Mouse (Mus musculus) neural tube, embryonic 14.5 days (tissue): ENCODE data around the gene Syngr4. TPM values are rescaled to one million over a fixed set of nuclear protein-coding genes. Genes with fewer than 3 reads are reported as not detected.
A peak's percentile ranks its signal among the peaks of the same experiment; 100 is the strongest.

Experiments
- ATAC-seq: fragments of 200-750 bp; cut with Nextera tagmentation; 2 replicates; pipeline ENCODE4 v1.8.0; 2017; ENCODE audit warnings: low read depth, mild to moderate bottlenecking, moderate TSS enrichment, moderate library complexity
- H3K27ac ChIP-seq: fragments of 300-500 bp; sonication (generic); 2 replicates; pipeline ENCODE4 v1.5.1; 2014; ENCODE audit warnings: low read depth, mild to moderate bottlenecking, control low read depth, low read length, moderate library complexity, mixed read lengths
- H3K27me3 ChIP-seq: fragments of 300-500 bp; sonication (generic); 2 replicates; pipeline ENCODE4 v1.6.1; 2014; ENCODE audit warnings: low read length; ENCODE audit not compliant: control insufficient read depth, insufficient read depth
- H3K36me3 ChIP-seq: fragments of 300-500 bp; sonication (generic); 2 replicates; pipeline ENCODE4 v1.6.1; 2014; ENCODE audit warnings: low read length, mixed read lengths; ENCODE audit not compliant: control insufficient read depth, insufficient read depth
- H3K4me1 ChIP-seq: fragments of 300-500 bp; sonication (generic); 2 replicates; pipeline ENCODE4 v1.6.1; 2014; ENCODE audit warnings: low read length; ENCODE audit not compliant: control insufficient read depth, insufficient read depth
- H3K4me2 ChIP-seq: fragments of 300-500 bp; sonication (generic); 2 replicates; pipeline ENCODE4 v1.6.1; 2014; ENCODE audit warnings: mild to moderate bottlenecking, low read depth, low read length, control low read depth
- H3K4me3 ChIP-seq: fragments of 300-500 bp; sonication (generic); 2 replicates; pipeline ENCODE4 v1.5.1; 2014; ENCODE audit warnings: low read depth, low read length, control low read depth, mixed read lengths
- H3K9ac ChIP-seq: fragments of 300-500 bp; sonication (generic); replicated peaks from 2 replicates; pipeline ENCODE4 v1.6.1; 2014; ENCODE audit warnings: low read depth, mild to moderate bottlenecking, control low read depth, low read length, mixed read lengths
- H3K9me3 ChIP-seq: fragments of 300-500 bp; sonication (generic); 2 replicates; pipeline ENCODE4 v1.6.1; 2016; ENCODE audit warnings: low read length; ENCODE audit not compliant: control insufficient read depth
- WGBS: fragments of 180-500 bp; shearing (Covaris S2); extraction: QIAGEN DNeasy Blood & Tissue Kit; methylation state at CpG from one replicate; pipeline ENCODE4 v1.1.7; 2014; 5-methylcytosine and 5-hydroxymethylcytosine counted together
- polyA plus RNA-seq: library from polyadenylated mRNA; unstranded; fragments of >200 nt; fragmentation: Nextera tagmentation; extraction: Ambion mirVana; gene quantifications from 2 replicates; pipeline ENCODE4 v1.2.1, GENCODE M21; 2014

The Syngr4 gene
- polyA plus RNA-seq, 1 experiment from 2014 or later, result not detected

DNA sequence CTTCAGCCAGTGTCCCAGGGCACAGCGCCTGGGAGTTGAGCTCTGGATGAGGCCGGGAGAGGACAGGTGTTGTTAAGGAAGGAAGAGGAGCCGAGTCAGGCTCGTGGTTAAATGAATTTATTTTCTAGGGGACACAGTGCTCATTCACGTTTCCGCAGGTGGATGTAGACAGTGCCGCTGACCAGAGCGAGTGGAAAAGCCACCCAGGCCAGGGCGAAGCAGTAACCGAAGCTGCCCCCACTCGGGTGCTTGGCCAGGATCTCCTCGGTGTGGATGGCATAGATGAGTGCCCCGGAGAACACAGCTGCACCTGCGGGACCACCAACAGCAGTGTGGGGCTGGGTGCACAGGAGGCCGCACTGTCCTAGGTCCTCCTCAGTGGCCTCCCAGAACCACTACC lies 21.4 kb upstream of the Syngr4 start:
- peaks cover 22% of the 10 kb centered on the region for H3K4me1 ChIP-seq
- no peak overlapping the region for H3K4me3 ChIP-seq
- ATAC-seq, result no peak
- no peaks in the 10 kb centered on the region for H3K36me3 ChIP-seq
- H3K4me2 ChIP-seq, result no peak overlapping the region
- WGBS, result 89% methylated on average over 15 of the region's 15 CpGs
- H3K9ac ChIP-seq, result no peak overlapping the region
- peak overlapping the region; percentile 81; the same call in 1 of the 2 replicates for H3K27ac ChIP-seq
- 0 out of 2 replicates have a peak, but pooled peaks cover 2% of the 10 kb centered on the region for H3K27me3 ChIP-seq
- H3K9me3 ChIP-seq, result no peaks in the 10 kb centered on the region

DNA sequence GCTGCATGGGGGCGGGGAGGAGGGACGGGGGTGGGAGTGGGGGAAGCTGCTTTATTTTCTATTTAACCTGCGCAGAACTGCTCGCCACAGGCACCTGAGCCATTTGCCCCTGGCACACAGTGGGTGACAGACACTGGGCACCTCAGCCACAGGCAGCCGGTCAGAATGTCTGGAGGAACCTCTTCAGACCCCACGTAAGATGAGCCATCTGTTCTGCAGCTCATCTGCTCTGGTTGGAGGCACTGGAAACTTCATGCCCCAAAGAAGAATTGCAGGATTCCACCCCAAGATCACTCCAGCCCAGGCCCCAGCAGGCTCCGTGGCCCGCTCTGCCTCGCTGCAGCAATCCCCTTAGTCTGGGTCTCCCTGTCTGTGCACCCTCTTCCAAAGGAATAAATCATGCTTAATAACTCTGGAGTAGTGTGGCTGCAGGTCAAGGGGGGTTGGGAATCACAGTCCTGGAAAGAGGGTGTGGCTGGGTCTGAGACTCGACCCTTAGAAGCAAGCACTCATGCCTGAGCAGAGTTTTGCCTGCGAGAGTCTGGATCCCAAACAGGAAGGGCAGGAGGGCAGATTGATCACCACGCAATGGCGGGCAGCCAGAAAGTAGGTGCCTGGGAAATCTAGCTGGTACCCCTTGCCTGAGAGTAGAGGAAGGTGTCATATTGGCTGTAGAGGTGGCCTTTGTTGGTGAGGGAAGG lies 20.6 kb upstream of the Syngr4 start:
- Histone ChIP-seq H3K4me2 (peak overlapping the region; percentile 52), H3K27ac (peak overlapping the region; percentile 81), H3K27me3 (0 out of 2 replicates have a peak, but pooled peaks cover 2% of the 10 kb centered on the region), H3K36me3 (no peaks in the 10 kb centered on the region), H3K4me3 (no peak overlapping the region), H3K9ac (0 out of 2 replicates have a peak overlapping the region, but pooled peaks have one; percentile 42), H3K4me1 (peaks cover 17% of the 10 kb centered on the region), H3K9me3 (no peaks in the 10 kb centered on the region)
- WGBS, result 23% methylated on average over 13 of the region's 13 CpGs
- ATAC-seq, result no peak

DNA sequence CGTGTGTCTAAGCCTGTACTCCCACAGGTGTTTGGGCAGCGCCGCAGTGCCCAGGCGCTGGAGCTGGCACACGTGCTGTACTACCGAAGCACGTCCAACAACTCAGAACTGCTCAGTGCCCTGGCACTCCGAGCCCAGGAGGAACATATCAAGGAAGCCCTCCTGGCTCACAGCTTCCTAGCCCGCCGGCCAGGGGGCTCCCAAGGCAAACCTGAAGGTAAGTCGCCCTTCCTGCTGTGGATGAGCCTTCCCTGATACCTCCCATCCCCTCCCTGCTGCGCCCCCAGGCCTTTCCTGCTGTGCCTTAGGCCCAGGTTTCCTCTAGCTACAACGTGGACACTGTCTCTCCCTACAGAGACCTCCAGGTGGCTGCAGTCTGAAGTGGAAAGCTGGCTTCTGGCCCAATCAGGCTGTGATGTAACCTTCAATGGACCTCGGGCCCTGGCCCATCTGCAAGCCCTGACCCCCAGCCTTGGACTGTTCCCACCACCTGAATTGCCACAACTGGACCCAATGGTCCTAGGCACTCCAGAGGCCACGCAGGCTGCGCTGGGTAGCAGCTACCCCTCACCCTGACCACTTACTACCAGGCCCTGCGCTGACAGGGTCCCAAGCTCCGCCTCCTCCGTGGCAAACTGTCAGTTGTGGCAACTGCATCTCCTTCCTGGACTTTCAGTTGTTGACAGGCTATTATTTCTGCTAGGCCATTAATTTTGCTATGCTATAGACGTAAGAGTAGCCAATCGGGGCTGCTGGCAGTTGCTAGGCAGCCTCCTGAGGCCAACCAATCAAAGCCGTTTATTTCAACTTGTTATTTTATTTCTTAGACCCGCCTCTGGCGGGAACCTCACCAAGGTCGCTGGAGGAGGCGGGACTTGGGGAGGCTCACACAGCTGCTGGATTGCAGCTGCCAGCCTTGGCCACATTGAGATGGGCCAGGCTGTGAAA lies 19.8 kb upstream of the Syngr4 start:
- ATAC-seq, result peak; percentile 87
- Histone ChIP-seq H3K4me3 (peak overlapping the region; percentile 26), H3K9me3 (no peaks in the 10 kb centered on the region), H3K27me3 (0 out of 2 replicates have a peak, but pooled peaks cover 2% of the 10 kb centered on the region), H3K9ac (peak overlapping the region; percentile 42), H3K36me3 (no peaks in the 10 kb centered on the region), H3K4me2 (peak overlapping the region; percentile 52), H3K4me1 (peaks cover 17% of the 10 kb centered on the region), H3K27ac (peak overlapping the region; percentile 81)
- WGBS, result 35% methylated on average over 26 of the region's 26 CpGs

DNA sequence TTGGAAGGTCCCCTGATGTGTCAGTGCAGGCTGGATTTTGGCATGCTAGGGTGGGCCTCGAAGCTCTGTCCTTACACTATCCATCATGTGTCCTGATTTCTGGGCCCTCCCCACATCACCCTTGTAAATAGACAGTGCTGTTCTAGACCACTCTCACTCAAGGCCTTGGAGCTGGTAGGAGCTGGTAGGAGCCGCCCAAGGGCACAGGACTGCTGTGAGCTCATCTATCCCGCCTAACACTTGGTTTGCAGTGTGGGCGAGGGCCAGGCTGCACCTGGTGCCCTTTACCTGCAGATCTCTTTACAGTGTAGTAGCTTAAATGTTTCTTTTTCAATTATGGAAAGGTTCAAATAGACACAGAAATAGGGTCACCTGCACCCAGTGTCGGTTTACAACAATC lies 18.5 kb upstream of the Syngr4 start:
- H3K4me2 ChIP-seq, result no peak overlapping the region
- peaks cover 17% of the 10 kb centered on the region for H3K4me1 ChIP-seq
- H3K9me3 ChIP-seq, result no peaks in the 10 kb centered on the region
- H3K4me3 ChIP-seq, result no peak overlapping the region
- no peak overlapping the region for H3K27ac ChIP-seq
- no peak for ATAC-seq
- WGBS, result 92% methylated on average over 5 of the region's 5 CpGs
- no peaks in the 10 kb centered on the region for H3K36me3 ChIP-seq
- H3K9ac ChIP-seq, result no peak overlapping the region
- no peaks in the 10 kb centered on the region for H3K27me3 ChIP-seq

DNA sequence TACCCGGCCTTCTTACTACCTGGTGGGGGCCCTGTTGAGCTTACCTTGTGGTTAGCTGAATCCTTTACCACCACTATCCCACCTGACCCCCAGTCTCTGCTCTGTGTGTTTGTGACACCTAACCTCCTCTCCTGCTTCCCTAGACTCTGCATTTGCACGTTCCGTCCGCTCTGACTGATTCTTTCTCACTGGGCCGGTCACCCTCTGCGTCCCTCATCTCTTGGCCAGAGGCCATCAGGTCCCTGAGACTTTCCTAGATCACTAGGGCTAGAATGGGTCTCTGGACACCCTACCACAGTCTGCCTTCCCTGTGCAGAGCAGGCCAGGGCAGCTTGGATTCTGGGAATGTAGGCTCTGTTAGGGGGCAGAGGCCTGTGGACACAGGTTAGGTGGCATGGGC lies 17.6 kb upstream of the Syngr4 start:
- Histone ChIP-seq H3K4me2 (no peak overlapping the region), H3K4me3 (no peak overlapping the region), H3K4me1 (peaks cover 17% of the 10 kb centered on the region), H3K9me3 (no peaks in the 10 kb centered on the region), H3K27ac (no peak overlapping the region), H3K27me3 (no peaks in the 10 kb centered on the region), H3K36me3 (no peaks in the 10 kb centered on the region), H3K9ac (no peak overlapping the region)
- ATAC-seq, result no peak
- 86% methylated on average over 6 of the region's 6 CpGs for WGBS

DNA sequence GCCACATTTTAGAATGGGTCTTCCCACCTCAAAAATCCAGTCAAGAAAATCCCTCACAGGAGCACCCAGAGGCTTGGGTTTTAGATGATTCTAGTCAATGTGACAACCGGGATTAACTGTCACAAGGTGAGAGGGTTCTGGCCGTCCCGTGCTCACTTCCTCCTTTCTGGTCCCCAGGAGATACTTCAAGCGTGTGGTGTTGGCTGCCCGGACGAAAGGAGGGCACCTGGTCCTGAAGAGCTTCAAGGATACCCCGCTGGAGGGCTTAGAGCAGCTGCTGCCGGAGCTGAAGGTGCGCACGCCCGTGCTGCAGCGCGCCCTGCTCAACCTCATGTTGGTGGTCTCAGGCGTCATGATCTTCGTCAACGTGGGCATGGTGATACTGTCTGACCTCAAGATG lies 12.6 kb upstream of the Syngr4 start:
- Histone ChIP-seq H3K4me1 (no peaks in the 10 kb centered on the region), H3K9me3 (no peaks in the 10 kb centered on the region), H3K4me3 (no peak overlapping the region), H3K4me2 (no peak overlapping the region), H3K27ac (no peak overlapping the region), H3K27me3 (no peaks in the 10 kb centered on the region), H3K9ac (no peak overlapping the region), H3K36me3 (no peaks in the 10 kb centered on the region)
- 96% methylated on average over 16 of the region's 16 CpGs for WGBS
- ATAC-seq, result no peak

DNA sequence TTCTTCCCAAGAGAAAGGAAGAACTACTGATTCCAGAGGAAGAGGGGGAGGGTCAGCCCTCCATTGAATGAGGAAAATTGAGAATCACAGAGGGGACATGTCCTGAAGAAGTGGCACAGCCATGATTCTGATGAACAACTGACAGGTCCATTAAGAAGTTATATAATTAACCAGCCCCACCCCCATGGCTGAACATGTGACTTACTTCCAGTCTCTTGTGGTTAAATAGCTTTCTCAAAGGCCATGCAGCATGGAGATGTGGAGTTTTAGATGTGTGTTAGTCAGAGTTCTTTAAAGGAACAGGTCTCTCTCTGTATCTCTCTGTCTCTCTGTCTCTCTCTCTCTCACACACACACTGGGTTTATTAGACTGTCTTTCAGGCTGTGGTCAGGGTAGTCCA lies 11.9 kb upstream of the Syngr4 start:
- Histone ChIP-seq H3K4me1 (no peaks in the 10 kb centered on the region), H3K9me3 (no peaks in the 10 kb centered on the region), H3K4me3 (no peak overlapping the region), H3K9ac (no peak overlapping the region), H3K36me3 (no peaks in the 10 kb centered on the region), H3K27ac (no peak overlapping the region), H3K27me3 (no peaks in the 10 kb centered on the region), H3K4me2 (no peak overlapping the region)
- ATAC-seq, result no peak

DNA sequence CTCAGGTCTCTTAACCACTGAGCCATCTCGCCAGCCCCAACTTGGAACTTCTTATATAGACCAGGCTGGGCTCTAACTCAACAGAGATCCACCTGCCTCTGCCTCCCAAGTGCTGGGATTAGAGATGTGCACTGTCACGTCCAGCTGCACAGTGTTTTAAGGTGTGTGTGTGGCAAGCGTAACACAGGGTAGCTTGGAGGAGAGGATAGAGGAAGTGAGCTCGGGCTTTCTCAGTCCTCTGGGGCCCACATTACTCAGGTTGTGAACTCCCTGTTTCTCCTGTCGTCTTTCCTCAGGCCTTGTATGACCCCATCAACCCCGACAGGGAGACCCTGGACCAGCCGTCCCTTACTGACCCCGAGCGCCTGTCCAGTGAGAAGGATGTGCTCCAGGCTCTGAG lies 10.1 kb upstream of the Syngr4 start:
- no peaks in the 10 kb centered on the region for H3K36me3 ChIP-seq
- ATAC-seq, result no peak
- no peak overlapping the region for H3K27ac ChIP-seq
- H3K27me3 ChIP-seq, result no peaks in the 10 kb centered on the region
- H3K9ac ChIP-seq, result no peak overlapping the region
- H3K4me1 ChIP-seq, result no peaks in the 10 kb centered on the region
- no peak overlapping the region for H3K4me2 ChIP-seq
- H3K9me3 ChIP-seq, result no peaks in the 10 kb centered on the region
- no peak overlapping the region for H3K4me3 ChIP-seq
- 92% methylated on average over 9 of the region's 9 CpGs for WGBS

DNA sequence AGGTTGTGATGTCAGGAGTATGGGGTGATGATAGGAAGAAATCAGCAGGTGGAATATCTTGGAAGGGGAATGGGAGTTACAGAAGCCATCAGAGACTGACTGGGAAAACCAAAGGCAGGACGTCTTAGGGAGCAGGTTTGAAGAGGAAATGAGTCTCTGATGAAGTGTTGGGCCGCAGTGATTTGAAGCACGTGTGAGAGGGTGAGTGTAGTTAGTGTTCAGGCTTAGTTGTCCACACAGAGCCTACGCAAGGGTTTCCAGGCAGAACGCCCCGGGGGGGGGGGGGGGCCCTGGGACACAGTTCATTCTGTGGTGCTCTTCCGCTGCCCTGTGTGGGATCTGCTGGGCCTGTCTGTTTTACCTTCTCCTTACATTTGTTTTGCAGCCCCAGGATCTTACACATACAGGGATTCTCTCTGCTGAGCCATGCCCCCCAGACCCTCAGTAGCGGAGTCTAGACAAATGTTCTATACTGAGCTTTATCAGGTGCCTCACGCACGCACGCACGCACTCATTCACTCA lies 6.0 kb upstream of the Syngr4 start:
- no peak overlapping the region for H3K9ac ChIP-seq
- H3K27ac ChIP-seq, result no peak overlapping the region
- no peaks in the 10 kb centered on the region for H3K36me3 ChIP-seq
- no peak overlapping the region for H3K4me2 ChIP-seq
- no peaks in the 10 kb centered on the region for H3K9me3 ChIP-seq
- no peak overlapping the region for H3K4me3 ChIP-seq
- H3K4me1 ChIP-seq, result peaks cover 5% of the 10 kb centered on the region; the same call in 1 of the 2 replicates
- H3K27me3 ChIP-seq, result no peaks in the 10 kb centered on the region
- ATAC-seq, result no peak
- WGBS, result 82% methylated on average over 12 of the region's 12 CpGs
